Mouse (Mus musculus) bone marrow macrophage, adult 2 months (primary cell): ENCODE results near the gene Csnk1g2.

Source experiments
- CTCF ChIP-seq: IDR thresholded peaks from 2 replicates; pipeline ENCODE4 v1.5.1; 2012; ENCODE audit warnings: low read depth, mild to moderate bottlenecking, low read length, moderate library complexity
- POLR2A ChIP-seq: IDR thresholded peaks from 2 replicates; pipeline ENCODE4 v1.6.1; 2012; ENCODE audit warnings: mild to moderate bottlenecking, low read depth, low read length, borderline replicate concordance

DNA sequence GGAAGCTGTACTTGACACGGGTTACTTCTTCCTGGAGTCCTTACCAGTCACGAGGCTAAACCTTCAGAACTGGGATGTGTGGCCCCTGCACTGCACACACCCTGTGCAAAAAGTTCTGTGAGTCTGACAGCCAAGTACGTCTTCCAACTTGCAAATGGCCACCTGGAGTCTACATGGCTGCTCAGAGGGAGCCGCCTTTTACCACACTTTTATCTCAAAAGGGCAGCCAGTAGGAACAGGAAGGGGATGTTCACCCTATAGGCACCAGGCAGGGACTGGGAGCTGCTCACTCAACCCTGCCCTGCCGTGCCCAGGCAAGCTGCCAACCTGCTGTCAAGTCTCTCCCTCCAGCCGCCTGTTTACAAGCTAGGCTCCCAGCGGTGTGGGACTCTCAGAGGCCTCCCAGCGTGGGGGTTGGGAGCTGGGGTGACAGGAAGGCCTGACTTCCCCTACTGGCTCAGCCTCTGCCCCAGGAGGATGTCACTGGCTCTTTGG is 55.4 kb downstream of the Csnk1g2 start, which contains the start of gene Mknk2:
- TF ChIP-seq CTCF (no peak), POLR2A (no peak)
